Mouse (Mus musculus) E14TG2a.4 (cell line): ENCODE measurements around the gene Ripk4.

Source experiments
- CTCF ChIP-seq: conservative IDR thresholded peaks from 2 replicates; pipeline ENCODE4 v1.5.1; 2014; ENCODE audit warnings: low read length
- NANOG ChIP-seq: IDR thresholded peaks from 2 replicates; pipeline ENCODE4 v1.6.1; 2014; ENCODE audit warnings: borderline replicate concordance, low read length, mixed read lengths
- POU5F1 ChIP-seq: IDR thresholded peaks from 2 replicates; pipeline ENCODE4 v1.6.1; 2014; ENCODE audit warnings: low read length, borderline replicate concordance

DNA sequence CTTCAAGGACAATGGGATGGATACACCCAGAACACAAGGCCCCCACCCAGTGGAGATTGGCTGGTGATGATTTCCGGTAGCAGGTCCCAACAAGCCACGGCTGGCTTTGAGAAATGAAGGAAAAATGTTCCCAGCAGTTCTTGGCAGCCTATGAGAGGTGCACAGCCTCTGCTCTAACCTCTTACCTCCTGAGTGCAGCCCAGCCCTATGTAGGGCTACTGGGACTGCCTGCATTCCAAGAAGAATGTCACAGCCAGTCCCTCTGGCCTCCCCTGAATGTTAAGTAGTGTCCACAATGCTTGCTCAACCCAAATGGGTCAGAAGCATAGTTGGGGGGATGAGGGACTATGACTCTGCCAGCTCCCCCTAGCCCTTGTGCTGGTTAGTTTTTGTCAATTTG is 27.0 kb downstream of the Ripk4 start:
- no peak for TF ChIP-seq CTCF
- no peak for TF ChIP-seq NANOG
- TF ChIP-seq POU5F1, result no peak
